Mouse (Mus musculus): ENCODE measurements at regions not wholly inside any gene's neighbourhood (a gene's known extent, or its start where the extent isn't known, plus 50 kb on each side); places are given as distances from the start of the nearest gene placed in this dataset.
A peak's percentile ranks its signal among the peaks of the same experiment; 100 is the strongest.

GRCm38 (mm10) chr7:48728396-48728795, 60.4 kb upstream of the Zdhhc13 start:
- peak; percentile 17 for DNase-seq (ENCODE audit: low read depth, low spot score)

Data from R1 (cell line).